Mouse (Mus musculus): ENCODE measurements around the gene Styk1.

The Styk1 gene

DNA sequence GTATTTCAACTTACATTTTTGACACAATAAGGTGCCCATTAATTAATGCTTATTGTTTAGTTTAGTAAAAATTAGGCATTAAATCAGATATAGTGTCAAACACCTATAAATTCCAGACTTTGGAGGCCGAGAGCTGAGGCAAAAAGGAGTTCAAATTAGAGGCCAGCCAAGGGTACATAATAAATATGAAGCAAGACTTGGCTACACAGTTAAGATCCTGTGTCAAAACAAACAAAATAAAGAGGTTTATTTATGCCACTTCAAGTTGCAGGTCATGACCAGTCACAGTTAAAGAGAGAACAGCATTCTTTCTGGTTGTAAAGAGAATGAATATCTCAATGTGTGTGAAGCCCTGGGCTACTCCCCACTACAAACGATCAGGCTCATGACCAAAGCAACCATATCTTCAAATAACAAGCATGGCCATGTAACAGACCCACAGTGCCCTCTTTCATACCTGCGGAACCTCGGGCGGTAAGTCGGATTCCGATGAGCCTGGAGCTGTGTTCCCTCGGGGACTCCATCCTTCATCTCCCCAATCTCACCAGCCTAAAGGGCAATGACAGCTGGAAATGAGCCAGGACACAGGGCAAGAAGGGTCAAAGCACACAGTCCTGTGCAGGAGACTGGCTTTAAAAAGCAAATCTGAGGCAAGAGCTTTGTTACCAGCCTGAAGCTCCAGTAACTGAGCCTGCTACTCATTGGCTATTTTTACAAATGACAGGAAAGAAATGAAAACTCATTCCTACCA, 16.6 kb upstream of the Styk1 start:
- DNase-seq (ENCODE audit: inconsistent age in 2 of 2, low spot score in 1 of 2) = peak in 1 of 2 experiments; percentile 43

- peak in 1 of 2 experiments; percentile 71 for DNase-seq (ENCODE audit: inconsistent age in 2 of 2, low spot score in 1 of 2)
Measured at GRCm38 (mm10) chr6:131367101-131367500, 13.7 kb upstream of the Styk1 start.

DNA sequence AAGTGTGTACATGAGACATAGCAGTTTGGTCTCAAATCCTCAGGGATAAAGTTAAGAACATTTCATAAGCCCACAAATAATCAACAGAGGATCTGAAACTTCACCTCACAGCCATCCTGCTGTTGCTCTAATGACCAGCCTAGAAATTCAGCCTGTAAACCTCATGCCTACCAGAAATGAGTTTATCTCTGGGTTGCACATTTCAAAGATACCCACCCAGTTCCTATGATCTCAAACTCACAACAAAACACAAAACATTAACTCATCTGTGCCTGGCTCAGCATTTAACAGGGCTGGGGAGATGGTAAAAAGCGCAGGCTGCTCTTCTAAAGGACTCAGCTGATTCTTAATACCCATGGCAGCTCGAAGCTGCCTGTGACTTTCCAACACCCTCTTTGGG, 11.0 kb upstream of the Styk1 start:
- no peak for DNase-seq (ENCODE audit: inconsistent age in 2 of 2, low spot score in 1 of 2)

- DNase-seq (ENCODE audit: inconsistent age in 2 of 2, low spot score in 1 of 2) = no peak
Measured at GRCm38 (mm10) chr6:131362987-131363765, 9.8 kb upstream of the Styk1 start.

DNA sequence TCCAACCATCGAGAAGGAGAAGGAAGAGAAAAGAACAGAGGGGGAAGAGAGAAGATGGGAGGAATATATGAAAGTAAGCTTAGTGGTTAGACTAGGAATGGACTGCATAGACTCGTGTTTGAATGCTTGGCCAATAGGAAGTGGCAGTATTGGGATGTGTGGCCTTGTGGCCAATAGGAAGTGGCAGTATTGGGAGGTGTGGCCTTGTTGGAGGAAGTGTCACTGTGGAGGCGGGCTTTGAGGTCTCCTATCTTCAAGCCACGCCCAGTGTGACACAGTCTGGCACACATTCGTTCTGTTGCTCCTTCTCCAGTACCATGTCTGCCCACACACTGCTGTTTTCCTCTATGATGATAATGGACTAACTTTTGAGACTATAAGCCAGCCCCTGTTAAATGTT, 7.3 kb upstream of the Styk1 start:
- DNase-seq (ENCODE audit: inconsistent age in 2 of 2, low spot score in 1 of 2) = no peak

GRCm38 (mm10) chr6:131359543-131359942, 6.1 kb upstream of the Styk1 start:
- DNase-seq (ENCODE audit: inconsistent age in 2 of 2, low spot score in 1 of 2) = no peak

- no peak for DNase-seq (ENCODE audit: inconsistent age in 2 of 2, low spot score in 1 of 2)
Measured at GRCm38 (mm10) chr6:131354913-131355312, 1.5 kb upstream of the Styk1 start.

DNA sequence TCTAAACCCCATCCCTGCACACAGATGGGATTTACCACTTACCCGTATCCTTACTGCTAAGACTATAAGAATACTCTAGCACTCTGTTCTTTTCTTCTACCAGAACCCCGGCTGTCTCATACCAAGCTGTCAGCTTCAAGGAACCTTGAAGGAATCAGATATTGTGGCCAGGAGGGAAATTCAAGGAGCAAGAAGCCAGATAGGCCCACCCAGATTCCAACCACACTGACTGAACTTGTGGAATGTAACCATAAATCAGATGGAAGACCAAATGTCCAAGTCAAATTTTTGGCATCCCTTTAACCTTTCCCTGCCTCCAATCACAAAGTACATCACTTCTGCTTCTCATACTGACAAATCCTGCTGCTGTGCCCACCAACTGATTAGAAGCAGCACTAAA, 6.4 kb downstream of the Styk1 start:
- DNase-seq (ENCODE audit: inconsistent age in 2 of 2, low spot score in 1 of 2) = no peak

- peak in 1 of 2 experiments; percentile 60 for DNase-seq (ENCODE audit: inconsistent age in 2 of 2, low spot score in 1 of 2)
Measured at GRCm38 (mm10) chr6:131344346-131344745, 9.1 kb downstream of the Styk1 start.

DNA sequence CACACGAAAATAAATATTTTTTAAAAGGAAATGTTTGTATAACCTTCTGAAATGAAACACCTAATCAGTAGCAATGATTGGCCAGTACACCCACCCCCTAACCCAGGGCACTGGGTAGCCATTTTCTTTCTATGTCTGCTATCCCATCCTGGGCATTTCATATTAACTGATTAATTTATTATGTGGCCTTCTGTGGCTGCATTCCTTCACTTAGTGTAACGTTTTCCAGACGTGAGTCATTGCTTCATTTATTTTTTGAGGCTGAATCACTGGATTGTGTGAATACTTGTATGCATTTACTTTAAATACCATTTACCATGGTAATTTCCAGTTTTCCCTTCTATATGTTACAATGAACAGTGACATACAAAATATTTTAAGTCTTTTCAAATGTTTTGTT, 13.3 kb downstream of the Styk1 start:
- DNase-seq (ENCODE audit: inconsistent age in 2 of 2, low spot score in 1 of 2) = peak in 1 of 2 experiments; percentile 37

GRCm38 (mm10) chr6:131339309-131339708, 14.1 kb downstream of the Styk1 start:
- no peak for DNase-seq (ENCODE audit: inconsistent age in 2 of 2, low spot score in 1 of 2)

GRCm38 (mm10) chr6:131338787-131339186, 14.6 kb downstream of the Styk1 start:
- no peak for DNase-seq (ENCODE audit: inconsistent age in 2 of 2, low spot score in 1 of 2)

- no peak for DNase-seq (ENCODE audit: inconsistent age in 2 of 2, low spot score in 1 of 2)
Measured at GRCm38 (mm10) chr6:131327076-131327475, 26.3 kb downstream of the Styk1 start.

DNA sequence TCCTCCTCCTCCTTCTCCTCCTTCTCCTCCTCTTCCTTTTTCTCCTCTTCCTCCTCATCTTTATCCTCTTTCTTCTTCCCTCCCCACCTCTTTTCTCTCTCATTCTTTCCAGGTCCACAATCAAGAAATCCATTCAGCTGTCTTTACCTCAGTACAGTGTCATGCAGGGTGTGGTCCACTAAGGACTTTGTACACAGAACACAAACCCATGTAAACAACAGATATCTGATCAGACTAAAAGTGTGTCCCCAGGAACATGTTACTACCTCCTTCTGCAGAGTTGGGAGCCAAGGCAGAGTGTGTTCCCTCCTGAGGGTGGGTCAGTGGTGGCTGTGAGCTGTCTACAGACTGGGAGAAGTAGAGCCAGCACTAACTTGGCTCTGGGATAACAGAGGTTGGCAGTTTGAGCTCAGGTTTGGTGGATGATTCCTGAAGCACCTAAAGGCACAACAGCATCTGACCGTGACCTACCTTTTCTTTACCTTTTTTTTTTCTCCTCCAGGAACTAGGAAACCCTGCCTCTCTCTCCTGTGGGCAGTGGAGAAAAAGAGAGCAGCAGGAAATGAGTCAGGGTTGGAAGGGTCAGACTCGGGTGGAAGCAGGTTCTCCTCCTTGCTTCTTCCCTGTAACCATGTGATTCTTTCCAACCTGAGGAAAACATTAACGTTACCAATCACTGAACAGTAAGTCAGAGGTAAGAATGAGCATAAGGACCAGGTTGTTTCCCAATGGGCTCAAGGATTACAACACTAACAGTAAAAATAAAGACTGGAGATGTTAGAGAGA, 31.4 kb downstream of the Styk1 start:
- no peak for DNase-seq (ENCODE audit: inconsistent age in 2 of 2, low spot score in 1 of 2)

DNA sequence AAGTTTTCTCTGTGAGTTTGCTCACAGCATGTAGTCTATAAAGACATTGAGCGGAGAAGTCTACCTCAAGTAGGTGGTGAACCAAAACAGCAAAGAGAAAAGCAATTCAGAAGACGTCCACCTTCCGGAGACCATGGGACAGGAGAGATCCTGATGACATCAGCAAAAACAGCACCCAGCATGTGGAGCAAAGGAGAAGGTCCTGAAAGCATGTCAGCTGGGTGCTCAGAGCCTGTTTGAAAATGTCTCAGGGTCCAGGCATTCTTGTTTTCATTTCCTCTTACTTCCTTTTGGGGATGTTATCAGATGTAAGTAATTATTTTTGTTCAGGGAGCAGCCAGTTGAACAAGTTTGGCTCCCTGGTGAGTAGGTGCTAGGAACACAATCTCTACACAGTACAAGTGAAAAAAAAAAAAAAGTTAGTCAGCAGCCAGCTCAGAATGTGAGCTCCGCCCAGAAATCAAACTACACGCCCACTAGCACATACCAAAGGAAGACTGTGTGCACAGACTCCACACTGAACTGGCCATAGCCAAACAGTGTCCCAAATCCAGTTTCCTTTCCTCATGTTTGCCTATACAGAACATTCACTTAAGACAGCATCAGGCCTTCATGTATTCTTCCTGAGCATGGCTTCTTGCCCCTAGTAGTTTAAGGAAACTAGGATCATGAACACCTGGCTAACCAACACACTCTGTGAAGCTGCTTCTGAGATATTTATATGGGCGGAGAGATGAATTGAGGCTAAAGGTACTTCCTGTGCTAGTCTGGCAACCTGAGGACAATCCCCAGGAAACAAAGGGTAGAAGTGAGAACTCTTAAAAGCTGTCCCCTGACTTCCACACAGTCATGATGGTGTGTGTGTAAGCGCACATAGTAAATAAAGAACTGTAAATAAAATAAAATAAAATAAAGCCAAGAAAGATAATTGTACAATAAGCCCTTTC, 37.0 kb downstream of the Styk1 start:
- no peak for DNase-seq (ENCODE audit: inconsistent age in 2 of 2, low spot score in 1 of 2)

DNA sequence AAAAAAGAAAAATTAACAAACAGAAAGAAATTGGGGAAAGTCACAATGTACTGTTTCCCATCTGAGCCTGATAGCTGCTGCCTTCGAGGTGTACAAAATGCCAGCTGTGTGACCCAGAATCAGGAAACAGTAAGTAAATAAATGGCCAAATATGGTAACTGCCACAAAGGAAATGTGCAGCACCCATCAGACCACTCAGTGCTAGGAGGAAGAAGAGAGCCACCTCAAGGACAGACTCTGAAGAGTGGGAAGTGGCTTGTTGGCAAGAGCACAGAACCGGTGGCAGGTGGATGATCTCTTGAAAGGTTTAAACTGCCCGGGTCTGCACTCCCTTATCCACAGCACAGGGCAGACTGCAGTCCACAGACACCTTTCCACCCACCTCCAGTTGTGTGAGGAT, 45.4 kb downstream of the Styk1 start:
- DNase-seq (ENCODE audit: inconsistent age in 2 of 2, low spot score in 1 of 2) = no peak

GRCm38 (mm10) chr6:131304776-131305175, 48.6 kb downstream of the Styk1 start:
- no peak for DNase-seq (ENCODE audit: inconsistent age in 2 of 2, low spot score in 1 of 2)

GRCm38 (mm10) chr6:131298531-131298930, 54.9 kb downstream of the Styk1 start:
- DNase-seq (ENCODE audit: inconsistent age in 2 of 2, low spot score in 1 of 2) = no peak

DNA sequence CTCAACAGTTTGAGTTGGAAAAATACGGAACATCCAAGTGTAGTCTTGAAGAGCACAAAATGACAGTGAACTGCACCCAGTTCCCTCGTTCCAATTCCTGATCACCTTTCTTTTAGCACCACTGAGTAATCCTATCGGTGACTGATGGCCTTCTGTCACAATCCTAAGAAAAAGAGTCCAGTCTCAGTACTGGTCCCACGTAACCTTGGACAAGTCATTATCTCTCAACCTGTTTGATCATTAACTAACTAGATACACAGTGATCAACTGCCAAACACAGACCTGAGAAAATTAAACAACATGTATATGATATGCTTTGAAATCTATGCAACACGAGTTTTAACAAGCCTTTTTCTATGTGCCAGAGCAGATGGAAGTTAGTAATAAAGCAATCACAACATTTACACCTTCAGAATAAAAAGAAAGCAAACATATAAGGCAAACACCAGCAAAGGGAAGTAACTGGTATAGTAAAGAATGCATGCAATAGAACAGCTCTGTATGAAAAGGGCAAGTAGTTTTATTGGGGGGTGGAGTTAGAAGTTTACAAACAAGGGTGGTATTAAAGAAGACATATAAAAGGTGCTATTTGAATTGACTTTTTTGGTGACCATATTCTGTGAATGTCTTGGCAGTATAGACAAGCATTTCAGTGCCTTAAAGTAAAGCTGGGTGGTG, 58.8 kb downstream of the Styk1 start:
- DNase-seq (ENCODE audit: inconsistent age in 2 of 2, low spot score in 1 of 2) = no peak

DNA sequence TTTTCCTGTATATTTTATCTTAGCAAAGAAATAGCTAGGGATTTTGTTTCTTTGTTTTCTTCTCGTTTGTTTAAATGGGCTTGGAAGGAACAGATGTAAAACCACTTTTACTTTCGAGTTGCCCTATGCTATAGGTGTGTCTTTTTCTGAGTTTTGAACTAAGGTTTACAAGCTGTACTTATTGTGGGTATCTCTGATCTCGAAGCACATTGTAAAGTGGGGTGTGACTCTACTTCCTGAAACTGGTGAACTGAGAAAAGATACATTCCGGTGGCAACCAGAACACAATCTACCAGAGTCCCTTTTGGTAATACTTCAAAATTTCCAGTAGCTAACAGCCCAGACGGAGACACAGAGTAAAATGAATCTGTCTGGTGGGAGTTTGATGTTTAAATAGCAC, 59.5 kb downstream of the Styk1 start:
- no peak for DNase-seq (ENCODE audit: inconsistent age in 2 of 2, low spot score in 1 of 2)

All from adrenal gland, adult (tissue).